Mouse (Mus musculus): Measurements from ENCODE around the gene Heg1.

Gene Heg1

DNA sequence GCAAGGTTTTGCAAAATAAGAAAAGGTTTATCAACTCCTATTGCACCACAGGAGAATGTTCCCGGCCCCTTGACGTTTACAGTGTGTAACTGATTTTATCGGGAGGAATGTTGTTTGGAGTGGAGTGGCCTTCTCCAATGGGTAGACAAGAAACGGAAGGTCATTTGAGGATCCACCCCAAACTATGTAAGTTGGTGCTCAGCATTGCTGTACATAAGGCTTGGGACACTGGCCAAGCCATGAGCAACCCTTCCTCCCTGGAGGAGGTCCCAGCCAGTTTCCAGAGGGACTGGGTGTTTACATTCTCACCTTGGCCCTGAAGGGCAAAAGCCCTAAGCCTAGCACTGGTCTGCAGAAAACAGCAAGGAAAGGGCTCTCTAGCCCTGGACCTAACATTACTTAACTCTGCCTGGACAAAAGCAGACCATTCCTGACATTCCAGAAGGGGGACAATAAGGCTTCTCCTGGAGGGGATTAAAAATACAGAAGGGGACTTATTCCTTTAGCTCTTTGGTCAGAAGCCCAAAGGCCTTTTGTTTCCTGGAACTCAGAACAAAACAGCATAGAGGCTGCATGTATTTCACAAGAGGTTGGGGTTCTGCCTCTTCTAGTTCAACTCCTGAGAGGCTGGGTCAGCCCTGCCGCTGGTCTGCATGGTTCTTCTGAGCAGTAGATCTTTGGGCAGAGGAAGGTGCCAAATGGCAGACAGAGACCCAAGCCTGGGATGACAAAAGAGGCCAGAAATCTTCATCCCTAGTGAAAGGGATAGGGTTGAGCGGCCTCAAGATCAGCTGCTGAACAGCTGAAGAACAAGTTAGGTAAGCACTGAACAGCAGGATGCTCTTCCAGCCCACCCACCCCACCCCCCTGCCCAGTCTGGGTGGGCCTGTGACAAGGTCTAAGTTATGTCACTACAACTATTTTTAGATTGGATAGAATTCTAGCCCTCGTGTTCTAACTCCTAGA, 7.5 kb upstream of the Heg1 start:
- in situ Hi-C loops (cut with MboI, MseI): no loop called here

DNA sequence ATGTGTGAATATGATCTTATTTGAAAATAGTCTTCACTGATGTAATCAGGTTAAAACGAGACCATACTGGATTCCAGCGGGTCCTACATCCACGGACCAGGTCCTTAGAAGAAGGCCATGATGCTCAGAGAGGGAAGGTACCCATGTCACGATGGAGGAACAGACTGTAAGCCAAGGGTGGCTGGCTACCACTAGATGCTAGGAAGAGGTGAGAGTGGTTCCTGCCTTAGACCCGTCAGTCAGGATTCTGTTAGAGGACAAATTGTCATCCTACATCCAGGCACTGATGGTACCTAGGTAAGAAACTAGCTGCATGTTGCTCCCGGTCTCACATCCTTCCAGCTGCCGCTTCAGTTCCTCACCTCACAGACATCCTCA, 6.9 kb upstream of the Heg1 start:
- in situ Hi-C loops (cut with MboI, MseI): no loop called here

DNA sequence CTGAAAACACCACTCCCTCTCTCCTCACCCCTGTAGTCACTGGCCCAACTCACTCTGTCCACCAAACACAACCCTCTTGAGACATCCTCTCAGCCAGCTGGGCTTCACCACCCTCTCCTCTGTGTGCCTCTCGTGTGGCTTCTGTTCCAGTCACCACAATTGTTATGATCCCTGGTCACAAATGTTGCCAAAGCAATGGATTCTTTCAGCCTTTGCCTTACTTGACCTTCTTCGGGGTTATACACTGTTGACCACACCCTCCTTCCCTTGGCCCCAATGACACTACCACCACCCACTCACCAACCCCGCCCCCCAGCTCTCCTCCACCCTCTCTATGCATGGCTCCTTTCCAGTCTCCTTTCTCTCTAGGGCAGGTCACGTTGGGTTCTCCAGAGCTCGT, 6.3 kb upstream of the Heg1 start:
- in situ Hi-C loops (cut with MboI, MseI): no loop called here

DNA sequence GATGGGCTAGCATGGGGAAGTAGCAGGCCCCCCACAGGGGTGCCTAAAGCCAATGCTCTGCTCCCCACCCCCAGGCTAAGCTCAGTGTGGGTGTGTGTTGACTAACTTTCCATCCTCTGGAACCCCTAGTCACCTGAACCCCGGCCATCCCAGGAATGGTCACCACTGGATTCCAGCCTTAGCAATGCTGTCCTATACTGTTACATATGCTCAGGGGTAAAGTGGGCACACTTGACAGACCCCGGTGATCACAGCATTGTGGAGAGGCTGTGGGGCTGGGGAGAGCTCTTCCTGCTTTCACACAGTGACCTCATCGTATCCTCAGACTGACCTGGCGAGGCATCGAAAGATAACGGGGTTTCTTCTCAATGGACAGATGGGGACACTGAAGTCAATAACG, 3.9 kb upstream of the Heg1 start:
- in situ Hi-C loops (cut with MboI, MseI): loop anchor here (5.0 kb wide), 1 partner anchor 78 kb away; no protein-coding TSS in a partner anchor

DNA sequence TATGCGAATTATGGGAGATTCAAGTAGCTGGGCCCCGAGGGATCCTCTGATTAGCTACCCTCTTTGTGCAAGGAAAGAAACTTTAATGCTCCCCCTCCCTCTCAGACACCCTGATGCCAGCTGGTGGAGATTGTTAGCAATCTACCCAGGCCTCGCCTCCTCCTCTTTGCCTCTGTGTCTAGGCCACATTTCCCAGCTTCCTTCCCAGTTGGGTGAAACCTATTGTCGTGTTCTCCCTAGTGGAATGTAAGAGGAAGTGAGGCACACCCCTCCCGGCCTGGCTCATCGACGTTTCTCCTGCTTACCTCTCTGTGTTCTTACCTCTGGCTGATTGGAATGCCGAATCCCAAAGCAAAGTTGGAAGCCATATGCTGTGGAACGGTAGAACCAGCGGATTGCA, 3.4 kb upstream of the Heg1 start:
- in situ Hi-C loops (cut with MboI, MseI): loop anchor here (5.0 kb wide), 1 partner anchor 79 kb away; no protein-coding TSS in a partner anchor

DNA sequence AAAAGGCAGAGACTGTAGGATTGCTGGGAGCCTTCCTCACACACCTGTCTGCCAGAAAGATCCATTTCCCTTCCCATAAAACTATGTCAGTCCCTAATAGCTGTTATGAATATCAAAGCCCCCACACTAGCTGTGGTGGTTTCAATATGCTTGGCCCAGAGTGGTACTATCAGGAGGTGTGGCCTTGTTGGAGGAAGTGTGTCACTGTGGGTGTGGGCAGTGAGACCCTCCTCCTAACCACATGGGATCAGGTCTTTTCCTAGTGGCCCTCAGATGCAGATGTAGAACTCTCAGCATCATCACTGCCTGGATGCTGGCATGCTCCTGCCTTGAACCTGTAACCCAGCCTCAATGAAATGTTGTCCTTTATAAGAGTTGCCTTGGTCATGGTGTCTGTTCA, 2.5 kb upstream of the Heg1 start:
- in situ Hi-C loops (cut with MboI, MseI): loop anchor here (5.0 kb wide), 1 partner anchor 79 kb away; no protein-coding TSS in a partner anchor

DNA sequence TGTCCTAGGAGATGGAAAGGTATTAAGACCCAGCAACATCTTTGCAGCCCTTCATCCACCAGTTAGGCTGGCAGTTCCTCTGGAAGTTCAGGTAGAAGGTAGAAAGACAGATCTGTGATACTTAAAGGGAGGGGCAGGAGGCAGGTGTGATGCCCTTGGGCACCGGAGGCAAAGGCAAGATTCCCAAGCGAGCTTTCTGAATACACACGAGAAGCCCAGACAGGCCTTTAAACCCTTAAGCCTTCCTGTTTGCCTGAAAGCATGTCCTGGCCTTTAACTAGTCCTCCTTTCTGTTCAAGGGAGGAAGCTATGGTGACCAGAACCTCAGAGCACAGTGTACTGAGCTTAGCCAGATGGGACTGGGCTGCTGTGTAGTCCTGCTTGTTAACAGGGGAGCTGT, 1.5 kb upstream of the Heg1 start:
- in situ Hi-C loops (cut with MboI, MseI): loop anchor here (5.0 kb wide), 1 partner anchor 80 kb away; no protein-coding TSS in a partner anchor

DNA sequence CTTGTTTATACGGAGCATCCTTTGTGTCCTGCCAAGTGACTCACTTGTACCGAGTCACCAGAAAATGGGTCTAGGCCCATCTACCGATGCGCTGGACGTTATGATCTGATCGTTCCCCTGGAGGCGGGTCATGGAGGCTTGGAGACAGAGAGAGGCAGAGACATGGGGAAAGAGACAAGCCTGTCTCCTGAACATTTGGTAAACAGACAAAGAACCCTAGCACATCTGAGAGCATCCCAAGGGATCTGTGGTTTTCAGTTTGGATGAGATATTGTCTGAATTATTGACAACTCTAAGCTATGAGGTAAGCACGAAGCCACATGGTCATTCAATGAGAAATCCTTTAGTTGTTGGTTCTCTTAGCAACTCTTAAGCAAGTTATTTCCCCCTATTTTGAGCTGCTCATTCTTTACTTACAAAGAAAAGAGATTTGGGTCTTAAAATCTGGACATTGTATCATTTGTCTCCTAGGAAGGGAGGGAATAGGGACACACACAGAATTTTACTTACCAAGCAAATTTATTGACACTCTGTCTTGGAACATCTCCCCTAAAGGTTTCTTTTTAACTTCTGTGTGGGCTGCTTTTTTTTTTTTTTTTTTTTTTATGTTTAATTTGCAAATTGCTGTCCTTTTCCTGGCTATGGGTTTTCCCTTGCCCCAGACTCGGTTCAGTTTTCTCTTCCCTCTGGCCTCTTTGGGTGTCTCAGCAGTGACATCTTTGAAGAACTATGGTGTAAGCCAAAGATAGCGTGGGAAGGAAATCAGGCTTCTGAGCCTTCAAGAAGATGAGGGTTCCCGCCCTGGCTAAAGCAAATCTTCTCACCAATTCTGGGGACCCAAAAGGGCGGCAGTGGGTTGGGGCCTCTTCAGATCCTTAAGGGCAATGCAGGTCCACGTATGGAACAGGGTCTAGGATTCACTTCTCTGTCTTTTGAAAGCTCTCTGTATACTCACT, 686 bp upstream of the Heg1 start:
- in situ Hi-C loops (cut with MboI, MseI): loop anchor here (5.0 kb wide), 1 partner anchor 81 kb away; no protein-coding TSS in a partner anchor

DNA sequence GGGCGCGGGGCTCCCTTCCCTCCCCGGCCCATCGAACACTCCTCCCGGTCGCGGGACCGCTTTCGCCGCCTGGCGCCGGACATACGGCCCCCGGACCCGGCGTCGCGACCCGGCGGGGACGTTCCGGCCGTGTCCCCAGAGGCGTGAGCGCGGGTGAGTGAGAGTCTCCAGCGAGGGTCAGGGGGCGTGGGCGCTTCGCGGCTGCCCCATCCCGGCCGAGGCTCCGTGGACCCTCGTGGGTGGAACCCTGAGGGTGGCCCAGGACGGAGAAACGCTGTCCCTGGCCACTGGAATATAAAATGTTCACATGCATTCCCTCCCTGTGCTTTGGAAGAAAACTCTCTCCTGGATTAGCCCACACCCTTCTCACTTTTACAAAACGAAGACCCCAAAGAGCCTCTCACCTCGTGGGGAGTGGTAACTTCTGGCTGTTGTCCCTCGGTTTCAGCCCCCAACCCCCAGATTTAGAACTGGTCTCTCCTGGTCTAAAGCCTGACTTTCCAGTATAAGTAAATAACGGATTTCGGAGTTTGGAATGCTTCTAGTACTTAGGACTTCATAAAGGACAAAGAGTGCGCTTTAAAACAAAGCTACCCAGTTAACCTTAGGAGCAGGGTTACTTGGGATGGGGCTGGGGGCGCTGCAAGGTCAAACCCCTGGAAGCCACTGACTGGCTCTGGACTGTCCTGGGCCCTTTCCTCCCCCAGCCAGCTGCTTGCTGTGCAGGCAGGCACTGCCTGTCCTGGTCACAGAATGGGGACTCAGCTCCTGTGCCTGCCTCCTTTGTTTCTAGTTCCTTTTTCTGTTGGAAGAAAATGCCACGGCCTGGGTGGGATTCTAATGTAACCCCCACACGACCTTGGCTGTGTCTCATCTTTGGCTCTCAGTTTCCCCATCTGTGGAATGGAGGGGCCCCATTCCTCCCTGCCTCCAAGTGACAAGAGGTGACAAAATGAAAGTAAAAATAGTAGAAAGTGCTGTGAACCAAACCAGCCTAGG, 832 bp downstream of the Heg1 start:
- in situ Hi-C loops (cut with MboI, MseI): loop anchor here (5.0 kb wide), 1 partner anchor 83 kb away; no protein-coding TSS in a partner anchor

DNA sequence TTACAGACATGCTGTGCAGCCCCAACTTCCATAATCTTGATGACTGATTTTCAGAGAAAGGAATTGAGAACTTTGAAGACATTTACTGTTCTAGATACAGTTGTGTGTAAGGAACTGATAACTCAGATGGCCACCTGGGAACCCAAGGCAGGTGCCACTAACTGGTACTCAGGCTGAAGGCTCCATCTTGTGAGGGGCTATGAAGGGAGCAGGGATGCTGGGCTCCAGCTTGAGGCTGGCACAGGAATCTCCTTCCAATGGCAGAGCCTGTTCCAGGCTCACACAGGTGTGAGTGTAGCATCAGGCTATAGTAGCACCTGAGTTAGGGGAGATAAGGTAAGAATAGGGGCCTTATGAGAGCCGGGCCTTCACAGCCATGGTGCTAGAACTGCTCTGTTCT, 1.9 kb downstream of the Heg1 start:
- in situ Hi-C loops (cut with MboI, MseI): no loop called here

DNA sequence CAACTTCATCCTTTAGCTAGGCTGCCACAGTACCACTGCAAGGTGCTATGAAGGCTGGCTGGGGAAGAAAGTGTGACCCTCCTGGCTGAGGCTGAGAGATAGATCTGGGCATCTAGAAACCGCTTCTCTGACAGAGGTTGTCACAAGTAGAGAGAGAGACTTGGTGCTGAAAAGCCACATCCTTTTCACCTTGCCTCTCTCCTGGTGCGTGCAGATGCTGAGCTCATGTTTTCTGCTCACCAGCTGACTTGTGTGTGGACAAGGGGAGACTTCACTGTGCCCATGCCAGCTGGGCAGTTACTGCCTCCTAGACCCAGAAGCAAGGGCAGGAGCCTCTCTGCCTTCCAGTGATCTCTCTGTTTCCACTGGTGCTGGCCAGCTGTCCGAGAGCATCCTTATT, 3.6 kb downstream of the Heg1 start:
- in situ Hi-C loops (cut with MboI, MseI): no loop called here

DNA sequence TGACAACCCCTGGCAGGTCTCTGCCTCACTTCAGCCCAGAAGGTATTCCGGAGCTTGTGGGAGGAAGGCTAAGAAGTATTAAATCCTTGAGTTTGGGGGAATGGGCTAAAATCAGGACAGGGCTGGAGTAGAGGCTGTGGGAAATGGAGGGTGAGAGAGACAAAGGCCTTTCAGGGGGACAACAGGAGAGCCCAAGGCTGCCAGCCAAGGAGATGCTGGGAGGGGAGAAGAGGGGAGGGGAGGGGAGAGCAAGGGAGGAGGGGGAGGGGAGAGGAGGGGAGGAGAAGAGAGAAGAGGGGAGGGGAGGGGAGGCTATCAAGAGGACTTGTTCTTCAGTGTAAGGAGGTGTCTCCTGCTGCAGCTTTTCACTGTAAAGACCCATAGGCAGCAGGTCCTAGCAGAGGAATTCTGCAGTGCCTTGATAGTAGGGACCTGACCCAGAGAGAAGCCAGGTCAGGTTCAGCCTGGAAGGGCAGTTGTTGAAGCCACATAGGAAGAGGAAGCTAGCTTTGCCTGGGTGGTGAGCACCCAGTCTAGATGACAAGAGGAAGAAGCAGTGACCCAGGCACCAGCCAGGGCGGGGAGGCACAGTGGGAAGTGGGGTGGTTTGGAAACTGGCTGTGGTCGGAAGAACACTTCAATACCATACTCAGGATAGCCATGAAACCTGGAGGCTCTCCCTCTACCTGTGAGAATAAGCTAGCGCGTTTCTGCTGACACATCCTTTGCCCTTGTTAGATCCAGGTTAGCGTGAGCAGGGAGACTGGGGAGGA, 7.0 kb downstream of the Heg1 start:
- in situ Hi-C loops (cut with MboI, MseI): no loop called here

DNA sequence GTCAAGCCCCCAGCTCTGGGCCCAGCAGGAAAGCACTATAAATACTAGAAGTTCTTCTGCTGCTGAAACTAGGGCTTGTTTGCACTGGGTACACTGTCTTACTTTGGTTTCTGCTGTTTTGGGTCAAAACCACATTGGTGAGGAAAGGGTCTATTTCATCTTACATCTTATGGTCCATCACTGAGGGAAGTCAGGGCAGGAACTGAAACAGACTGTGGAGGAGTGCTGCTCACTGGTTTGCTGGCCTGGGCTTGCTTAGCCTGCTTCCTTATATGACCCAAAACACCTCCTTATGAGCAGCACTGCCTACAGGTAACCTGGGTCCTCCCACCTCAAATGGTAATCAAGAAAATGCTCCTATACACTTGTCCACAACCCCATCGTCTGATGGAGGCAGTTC, 9.4 kb downstream of the Heg1 start:
- in situ Hi-C loops (cut with MboI, MseI): no loop called here

DNA sequence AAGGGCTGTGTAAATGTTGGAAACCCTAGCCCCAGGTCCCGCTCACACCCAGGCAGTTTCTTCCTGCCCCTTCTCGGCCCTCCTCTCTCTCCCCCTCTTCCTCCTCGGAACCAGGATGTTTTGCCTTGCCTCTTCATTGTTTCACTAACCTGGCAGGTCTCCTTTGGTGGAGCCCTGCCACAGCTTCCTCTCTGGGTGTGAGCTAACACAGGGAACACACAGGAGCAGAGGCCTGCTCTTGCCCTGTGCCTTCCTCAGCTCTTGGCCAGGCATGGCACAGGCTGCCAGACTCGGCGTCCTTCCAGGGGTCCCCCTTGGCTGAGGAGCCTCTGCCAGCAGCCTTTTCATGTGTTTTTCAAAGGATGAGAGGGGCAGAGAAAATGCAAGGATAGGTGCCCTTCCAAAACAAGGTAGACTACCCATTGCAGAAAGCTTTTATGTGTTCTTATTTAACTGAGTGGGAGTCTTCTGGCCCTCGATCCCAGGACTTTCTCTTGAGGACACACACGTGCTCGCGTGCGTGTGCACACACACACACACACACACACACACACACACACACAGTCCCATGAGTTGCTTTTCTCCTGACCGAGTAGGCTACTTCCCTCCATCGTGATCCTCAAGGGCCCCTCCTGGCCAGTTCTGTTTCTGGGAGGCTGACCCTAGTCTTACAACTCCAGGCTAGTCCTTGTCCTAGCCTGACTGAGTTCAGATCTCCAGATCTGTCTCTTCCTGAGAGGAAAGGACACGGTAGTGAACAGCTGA, 12.8 kb downstream of the Heg1 start:
- in situ Hi-C loops (cut with MboI, MseI): no loop called here

DNA sequence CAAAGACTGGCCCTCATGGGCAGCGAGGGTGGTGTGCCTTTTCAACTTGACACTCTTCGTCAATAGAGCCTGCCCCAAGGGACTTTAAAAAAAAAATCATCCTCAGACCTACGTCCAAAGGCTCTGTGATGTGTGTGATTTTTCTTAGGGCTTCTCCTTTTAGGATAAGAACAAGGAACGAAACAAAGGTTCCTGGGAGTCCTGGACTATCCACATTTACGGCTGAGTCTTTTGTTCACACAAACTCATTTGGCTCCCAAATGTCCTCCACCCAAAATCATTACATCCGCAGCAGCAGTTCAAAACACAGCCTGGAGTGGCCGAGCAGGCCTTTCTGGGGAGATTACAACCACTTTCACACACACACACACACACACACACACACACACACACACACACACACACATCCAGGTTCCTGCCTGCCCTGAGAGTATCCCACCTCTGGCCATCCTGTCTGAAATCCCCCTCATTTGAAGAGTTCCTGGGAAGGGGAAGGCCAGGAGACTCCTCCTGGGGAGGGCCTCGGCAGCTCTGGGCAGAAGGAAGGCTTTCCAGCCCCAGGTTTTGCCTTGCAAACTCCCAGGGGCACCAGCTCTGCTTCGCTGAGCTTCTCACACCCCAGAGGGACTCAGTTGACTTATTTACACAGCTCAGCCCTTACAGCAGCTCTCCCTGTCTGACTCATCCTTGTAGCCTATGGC, 13.6 kb downstream of the Heg1 start:
- in situ Hi-C loops (cut with MboI, MseI): no loop called here

DNA sequence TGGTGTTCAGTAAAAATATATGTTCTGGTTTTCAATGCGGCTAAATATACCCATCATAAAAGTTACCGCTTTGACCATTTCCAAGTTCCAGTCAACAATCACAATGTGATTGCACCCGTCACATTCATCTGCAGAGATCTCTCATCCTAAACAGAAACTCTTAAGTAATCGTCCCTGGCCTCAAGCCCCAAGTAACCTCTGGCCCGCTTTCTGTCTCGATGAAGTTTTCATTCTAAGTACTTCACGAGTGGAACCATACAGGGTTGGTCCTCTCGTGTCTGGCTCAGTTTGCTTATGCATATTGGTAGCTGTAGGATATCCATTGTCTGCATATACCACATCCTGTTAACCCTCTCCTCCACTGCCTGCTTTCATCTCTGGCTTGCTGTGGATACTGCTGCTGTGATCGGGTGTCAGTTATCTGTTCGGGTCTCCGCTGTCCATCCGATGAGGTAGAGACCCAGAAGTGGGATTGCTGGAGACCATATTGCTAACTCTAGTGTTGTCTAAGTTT, 14.2 kb downstream of the Heg1 start:
- in situ Hi-C loops (cut with MboI, MseI): no loop called here

DNA sequence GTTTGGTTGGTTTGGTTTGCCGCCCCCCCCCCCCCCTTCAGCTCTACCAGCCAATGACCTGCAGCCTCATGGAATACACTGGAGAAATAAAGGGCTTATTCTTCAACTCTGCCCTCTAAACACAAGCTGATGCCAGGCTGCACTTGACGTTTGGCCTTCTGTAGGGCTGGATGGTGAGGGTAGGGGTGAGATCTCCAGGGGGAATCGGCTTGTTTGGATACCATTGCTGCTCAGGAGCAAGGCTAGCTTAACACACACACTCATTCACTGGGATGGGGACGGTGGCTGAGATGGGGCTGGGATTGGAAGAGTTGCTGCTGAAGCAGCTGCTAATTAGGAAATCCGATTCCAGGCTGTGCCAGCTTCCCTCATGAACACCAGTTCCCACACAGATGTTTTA, 16.4 kb downstream of the Heg1 start:
- in situ Hi-C loops (cut with MboI, MseI): no loop called here

DNA sequence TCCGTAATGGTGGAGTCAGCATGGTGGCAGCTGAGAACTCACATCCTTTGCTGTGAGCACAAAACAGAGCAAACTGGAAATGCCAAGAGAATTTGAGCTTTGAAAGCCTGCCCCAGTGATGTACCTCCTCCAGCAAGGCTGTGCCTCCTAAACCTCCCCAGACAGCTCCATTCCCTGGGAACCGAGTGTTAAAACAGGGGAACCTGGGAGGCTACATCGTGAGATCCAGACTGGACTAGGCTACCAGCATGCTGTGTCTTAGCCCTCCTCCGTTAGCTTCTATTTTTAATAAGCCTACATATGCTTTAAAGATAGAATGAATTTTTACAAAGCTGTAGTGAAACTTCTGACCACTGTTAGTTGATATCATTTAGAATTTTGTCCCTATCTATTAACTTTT, 17.7 kb downstream of the Heg1 start:
- in situ Hi-C loops (cut with MboI, MseI): no loop called here
